Mouse (Mus musculus) bone marrow macrophage, adult 2 months (primary cell): ENCODE results near the gene Obsl1.

Source experiments
- CTCF ChIP-seq: IDR thresholded peaks from 2 replicates; pipeline ENCODE4 v1.5.1; 2012; ENCODE audit warnings: low read depth, mild to moderate bottlenecking, low read length, moderate library complexity
- POLR2A ChIP-seq: IDR thresholded peaks from 2 replicates; pipeline ENCODE4 v1.6.1; 2012; ENCODE audit warnings: mild to moderate bottlenecking, low read depth, low read length, borderline replicate concordance

DNA sequence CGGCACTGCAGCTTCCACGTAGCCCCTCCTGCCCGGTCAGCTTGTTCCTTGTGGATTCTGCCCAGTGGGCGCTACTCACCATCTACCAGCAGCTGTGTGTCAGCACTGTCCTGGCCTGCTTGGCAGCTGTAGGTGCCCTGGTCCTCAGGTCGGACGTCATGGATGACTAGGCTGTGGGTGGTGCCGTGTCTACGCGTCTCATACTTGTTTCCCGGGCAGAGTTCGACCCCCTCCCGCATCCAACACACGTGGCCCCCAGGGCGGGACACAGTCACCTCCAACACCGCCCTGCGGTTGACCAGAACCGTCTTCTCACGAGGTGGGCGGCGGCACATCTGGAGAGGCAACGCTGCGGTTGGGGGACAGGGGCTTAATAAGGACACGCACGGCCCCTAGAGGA lies 19.7 kb downstream of the Obsl1 start:
- TF ChIP-seq CTCF = no peak
- no peak for TF ChIP-seq POLR2A
